Mouse (Mus musculus) kidney, embryonic 15.5 days (tissue): ENCODE results near the gene Slc17a6. TPM values are rescaled to one million over a fixed set of nuclear protein-coding genes. Genes with fewer than 3 reads are reported as not detected.

ENCODE experiments used
- ATAC-seq: fragments of 200-750 bp; cut with Nextera tagmentation; replicated peaks from 2 replicates; pipeline ENCODE4 v1.8.0; 2017; ENCODE audit warnings: moderate TSS enrichment; ENCODE audit not compliant: low FRiP score
- H3K27ac ChIP-seq: fragments of 300-500 bp; sonication (generic); 2 replicates; pipeline ENCODE4 v1.5.1; 2015; ENCODE audit warnings: mild to moderate bottlenecking, inconsistent platforms
- H3K27me3 ChIP-seq: fragments of 300-500 bp; sonication (generic); 2 replicates; pipeline ENCODE4 v1.6.1; 2015; ENCODE audit warnings: inconsistent platforms
- H3K36me3 ChIP-seq: fragments of 300-500 bp; sonication (generic); 2 replicates; pipeline ENCODE4 v1.6.1; 2015; ENCODE audit warnings: inconsistent platforms
- H3K4me1 ChIP-seq: fragments of 300-500 bp; sonication (generic); 2 replicates; pipeline ENCODE4 v1.6.1; 2015; ENCODE audit warnings: inconsistent platforms
- H3K4me2 ChIP-seq: fragments of 300-500 bp; sonication (generic); 2 replicates; pipeline ENCODE4 v1.6.1; 2015; ENCODE audit warnings: moderate library complexity, mild to moderate bottlenecking, inconsistent platforms
- H3K4me3 ChIP-seq: fragments of 300-500 bp; sonication (generic); replicated peaks from 2 replicates; pipeline ENCODE4 v1.5.1; 2015; ENCODE audit warnings: mild to moderate bottlenecking, inconsistent platforms
- H3K9ac ChIP-seq: fragments of 300-500 bp; sonication (generic); 2 replicates; pipeline ENCODE4 v1.6.1; 2015; ENCODE audit warnings: mild to moderate bottlenecking, inconsistent platforms
- H3K9me3 ChIP-seq: fragments of 300-500 bp; sonication (generic); replicated peaks from 2 replicates; pipeline ENCODE4 v1.6.1; 2016; ENCODE audit warnings: inconsistent platforms
- WGBS: fragments of 180-500 bp; shearing (Covaris S2); methylation state at CpG from one replicate; pipeline ENCODE4 v1.1.7; 2015; ENCODE audit warnings: mixed read lengths; 5-methylcytosine and 5-hydroxymethylcytosine counted together
- polyA plus RNA-seq: library from polyadenylated mRNA; unstranded; fragments of >200 nt; fragmentation: Nextera tagmentation; extraction: Ambion mirVana; gene quantifications from 2 replicates; pipeline ENCODE4 v1.2.1, GENCODE M21; 2015

The Slc17a6 gene
- polyA plus RNA-seq, 1 experiment from 2014 or later = not detected

DNA sequence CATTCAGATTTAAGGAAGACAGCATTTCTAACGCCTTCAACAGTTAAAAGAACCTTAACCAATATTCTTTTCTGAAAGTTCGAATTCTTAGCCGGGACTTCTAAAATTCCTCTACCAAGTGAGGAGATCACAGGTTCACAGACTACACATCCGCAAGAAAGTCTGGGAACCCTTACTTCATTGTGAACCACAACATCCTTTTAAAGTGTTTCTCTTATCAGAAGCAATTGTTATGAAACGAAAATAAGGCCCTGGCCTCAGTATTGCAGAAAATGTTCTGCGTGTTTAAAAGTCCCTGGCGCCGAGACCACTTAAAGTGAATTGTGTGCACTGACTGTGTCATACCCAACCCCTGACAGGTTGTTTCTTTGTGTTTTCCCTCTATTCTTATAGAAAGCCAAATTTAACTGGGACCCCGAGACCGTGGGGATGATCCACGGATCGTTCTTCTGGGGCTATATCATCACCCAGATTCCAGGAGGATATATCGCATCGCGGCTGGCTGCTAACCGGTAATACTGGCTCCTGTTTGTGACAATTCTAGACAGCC, 4.7 kb downstream of the Slc17a6 start:
- H3K27ac ChIP-seq = no peak overlapping the region
- H3K4me1 ChIP-seq = peaks cover 10% of the 10 kb centered on the region; the same call in 1 of the 2 replicates
- 2% methylated on average over 16 of the region's 16 CpGs for WGBS
- no peaks in the 10 kb centered on the region for H3K36me3 ChIP-seq
- no peak overlapping the region for H3K4me2 ChIP-seq
- H3K9me3 ChIP-seq = no peaks in the 10 kb centered on the region
- ATAC-seq = no peak
- no peak overlapping the region for H3K9ac ChIP-seq
- peaks cover 88% of the 10 kb centered on the region for H3K27me3 ChIP-seq
- H3K4me3 ChIP-seq = no peak overlapping the region

DNA sequence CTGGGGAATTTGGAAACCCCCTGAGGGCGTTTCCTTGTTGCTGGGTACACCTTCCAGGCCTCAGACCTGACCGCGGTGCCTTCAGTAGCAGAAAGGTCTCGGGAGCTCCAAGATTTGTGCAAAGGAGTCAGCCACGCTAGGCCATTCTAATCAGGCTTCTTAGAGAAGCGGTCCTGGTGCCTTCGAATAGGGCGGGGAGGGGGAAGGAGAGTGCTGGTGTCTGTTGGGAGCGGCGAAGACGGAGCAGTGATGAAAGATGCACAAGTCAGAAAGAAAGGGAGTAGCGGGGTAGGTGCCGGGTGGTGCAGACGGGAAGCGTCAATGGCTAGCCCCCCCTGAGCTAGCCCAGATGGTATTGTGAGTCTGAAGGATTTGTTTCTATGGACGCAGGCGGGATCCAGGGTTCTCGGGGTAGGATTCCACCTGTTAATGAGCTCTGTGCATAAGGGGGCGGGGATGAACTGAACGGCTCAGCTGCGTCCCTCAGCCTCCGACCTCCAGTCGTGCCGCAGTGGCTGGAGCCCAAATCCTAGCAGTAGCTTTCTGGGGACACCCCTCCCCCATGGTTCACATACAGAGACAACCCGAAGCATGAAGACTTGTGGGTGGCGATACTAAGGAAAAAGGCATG, 5.3 kb downstream of the Slc17a6 start:
- no peak for ATAC-seq
- no peak overlapping the region for H3K9ac ChIP-seq
- no peak overlapping the region for H3K27ac ChIP-seq
- H3K36me3 ChIP-seq = no peaks in the 10 kb centered on the region
- no peak overlapping the region for H3K4me2 ChIP-seq
- H3K4me3 ChIP-seq = no peak overlapping the region
- H3K9me3 ChIP-seq = no peaks in the 10 kb centered on the region
- H3K27me3 ChIP-seq = peaks cover 82% of the 10 kb centered on the region
- peaks cover 7% of the 10 kb centered on the region; the same call in 1 of the 2 replicates for H3K4me1 ChIP-seq
- WGBS = 1% methylated on average over 26 of the region's 26 CpGs

DNA sequence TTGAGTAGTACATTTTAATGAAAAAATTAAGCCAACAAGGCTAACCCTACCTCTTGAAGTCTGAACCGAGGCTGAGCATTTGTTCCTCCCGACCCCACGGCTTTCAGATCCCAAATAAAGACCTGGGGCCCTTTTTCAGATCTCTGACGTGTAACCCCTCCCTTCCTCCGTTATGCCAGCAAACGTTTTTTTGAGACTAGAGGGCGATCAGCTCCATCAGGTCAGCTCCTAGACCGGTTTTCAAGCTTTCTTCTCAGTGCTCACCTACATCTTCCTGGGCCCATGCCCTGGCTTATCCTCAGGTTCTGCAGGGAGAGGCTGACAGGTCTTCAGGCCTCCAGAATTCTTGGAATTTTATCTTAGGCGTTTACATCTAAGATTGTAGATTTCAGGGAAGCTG, 5.9 kb downstream of the Slc17a6 start:
- H3K4me3 ChIP-seq = no peak overlapping the region
- no peak overlapping the region for H3K27ac ChIP-seq
- H3K4me1 ChIP-seq = peaks cover 7% of the 10 kb centered on the region; the same call in 1 of the 2 replicates
- H3K36me3 ChIP-seq = no peaks in the 10 kb centered on the region
- H3K9ac ChIP-seq = no peak overlapping the region
- no peak for ATAC-seq
- peaks cover 82% of the 10 kb centered on the region for H3K27me3 ChIP-seq
- no peaks in the 10 kb centered on the region for H3K9me3 ChIP-seq
- under 1% methylated on average over 9 of the region's 9 CpGs for WGBS
- no peak overlapping the region for H3K4me2 ChIP-seq

DNA sequence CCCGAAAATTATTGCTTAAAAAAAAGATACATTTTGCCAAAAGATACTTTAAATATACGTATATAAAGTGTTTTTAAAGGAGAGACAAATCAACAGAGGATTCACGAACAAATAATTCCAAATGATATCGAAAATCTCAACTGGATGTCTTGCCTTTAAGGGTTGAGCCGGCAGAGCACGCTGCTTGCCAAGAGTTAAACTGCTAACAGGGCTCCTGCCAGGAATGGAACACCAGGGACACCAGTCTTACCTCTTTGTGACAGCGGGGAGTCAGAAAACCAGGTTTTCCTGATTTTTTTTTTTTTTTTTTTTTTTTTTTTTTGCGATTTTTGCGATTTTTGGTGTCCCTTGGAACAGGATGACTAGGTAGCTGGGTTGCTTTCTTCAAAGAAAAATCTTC, 6.5 kb downstream of the Slc17a6 start:
- no peak for ATAC-seq
- Histone ChIP-seq H3K4me2 (no peak overlapping the region), H3K9me3 (no peaks in the 10 kb centered on the region), H3K4me3 (no peak overlapping the region), H3K27ac (no peak overlapping the region), H3K9ac (no peak overlapping the region), H3K36me3 (no peaks in the 10 kb centered on the region), H3K27me3 (peaks cover 85% of the 10 kb centered on the region), H3K4me1 (peaks cover 7% of the 10 kb centered on the region; the same call in 1 of the 2 replicates)
- 4% methylated on average over 9 of the region's 9 CpGs for WGBS

DNA sequence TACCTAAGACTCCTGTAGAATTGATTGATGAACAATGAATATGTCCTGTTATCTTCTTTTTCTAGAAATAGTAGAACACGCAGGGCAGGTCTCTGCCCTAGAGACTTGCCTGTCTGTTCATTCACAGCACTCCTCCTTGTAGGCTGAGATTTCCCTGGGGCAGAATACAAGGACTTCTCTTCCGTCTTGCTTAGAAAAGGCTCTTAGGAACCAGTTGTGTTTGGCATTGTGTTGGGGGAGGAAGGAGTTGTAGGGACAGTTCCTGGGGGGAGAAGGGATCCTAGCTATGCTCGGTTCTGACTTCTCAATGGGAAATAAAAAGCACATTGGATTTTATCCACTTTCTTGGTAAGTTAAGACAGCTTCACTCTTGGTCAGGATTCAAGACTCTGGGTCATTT, 7.4 kb downstream of the Slc17a6 start:
- Histone ChIP-seq H3K9me3 (no peaks in the 10 kb centered on the region), H3K27ac (no peak overlapping the region), H3K4me3 (no peak overlapping the region), H3K36me3 (no peaks in the 10 kb centered on the region), H3K27me3 (peaks cover 79% of the 10 kb centered on the region), H3K4me1 (peaks cover 7% of the 10 kb centered on the region; the same call in 1 of the 2 replicates), H3K9ac (no peak overlapping the region), H3K4me2 (no peak overlapping the region)
- 3% methylated on average over 3 of the region's 3 CpGs for WGBS
- no peak for ATAC-seq

DNA sequence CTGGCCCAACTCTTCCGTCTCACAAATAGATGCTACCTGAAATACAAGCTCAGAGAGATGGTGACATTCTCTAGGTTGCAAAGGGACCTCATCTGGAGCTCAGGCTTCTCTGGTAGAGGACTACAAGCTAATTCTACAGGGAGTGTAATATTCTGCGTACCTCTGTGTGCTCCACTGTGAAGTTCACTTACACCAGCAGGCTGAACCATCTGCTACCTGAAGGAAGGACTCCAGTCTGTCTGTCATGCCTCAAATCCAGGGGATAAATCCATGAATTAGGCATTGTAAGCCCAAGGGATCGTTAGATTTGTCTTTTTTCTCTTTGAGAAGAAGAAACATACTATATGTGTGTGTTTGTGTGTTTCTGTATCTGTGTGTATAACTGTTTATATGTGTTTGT, 9.4 kb downstream of the Slc17a6 start:
- H3K9ac ChIP-seq = no peak overlapping the region
- H3K4me2 ChIP-seq = no peak overlapping the region
- peaks cover 73% of the 10 kb centered on the region for H3K27me3 ChIP-seq
- H3K27ac ChIP-seq = no peak overlapping the region
- H3K4me1 ChIP-seq = peaks cover 7% of the 10 kb centered on the region; the same call in 1 of the 2 replicates
- no peaks in the 10 kb centered on the region for H3K9me3 ChIP-seq
- 69% methylated on average over 3 of the region's 3 CpGs for WGBS
- no peaks in the 10 kb centered on the region for H3K36me3 ChIP-seq
- H3K4me3 ChIP-seq = no peak overlapping the region
- ATAC-seq = no peak

DNA sequence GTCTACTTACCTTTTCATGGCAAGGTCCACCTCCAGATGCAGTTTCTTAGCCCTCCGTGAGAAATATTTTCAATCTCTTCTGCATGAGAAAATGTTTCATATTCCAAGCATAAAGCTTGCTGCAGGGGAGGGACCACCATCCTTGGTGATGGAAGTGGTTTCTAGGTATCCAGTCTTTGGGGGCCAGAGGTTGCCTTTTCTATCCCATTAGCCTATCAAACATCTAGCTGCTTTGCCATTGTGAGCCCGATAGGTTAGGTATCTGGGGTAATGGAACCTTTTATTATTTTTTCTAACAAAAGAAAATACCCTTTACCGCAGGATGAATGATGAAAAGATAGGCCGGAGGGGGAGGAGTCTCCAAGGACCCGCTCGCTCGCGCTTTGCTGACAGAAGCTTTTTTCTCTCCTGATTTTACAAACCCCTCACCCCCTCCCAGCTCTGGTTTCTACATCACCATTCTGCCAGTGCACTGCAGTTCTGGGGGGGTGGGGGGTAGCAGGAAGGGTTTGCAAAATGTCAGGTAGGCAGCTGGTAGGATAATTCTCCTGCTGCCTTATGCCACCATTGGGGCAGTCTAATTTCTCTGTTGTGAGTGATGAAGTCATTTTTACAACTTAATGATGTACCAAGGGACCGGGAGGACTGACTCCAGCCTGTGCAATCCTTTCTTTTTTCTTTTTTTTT, 10.9 kb downstream of the Slc17a6 start:
- H3K4me2 ChIP-seq = no peak overlapping the region

DNA sequence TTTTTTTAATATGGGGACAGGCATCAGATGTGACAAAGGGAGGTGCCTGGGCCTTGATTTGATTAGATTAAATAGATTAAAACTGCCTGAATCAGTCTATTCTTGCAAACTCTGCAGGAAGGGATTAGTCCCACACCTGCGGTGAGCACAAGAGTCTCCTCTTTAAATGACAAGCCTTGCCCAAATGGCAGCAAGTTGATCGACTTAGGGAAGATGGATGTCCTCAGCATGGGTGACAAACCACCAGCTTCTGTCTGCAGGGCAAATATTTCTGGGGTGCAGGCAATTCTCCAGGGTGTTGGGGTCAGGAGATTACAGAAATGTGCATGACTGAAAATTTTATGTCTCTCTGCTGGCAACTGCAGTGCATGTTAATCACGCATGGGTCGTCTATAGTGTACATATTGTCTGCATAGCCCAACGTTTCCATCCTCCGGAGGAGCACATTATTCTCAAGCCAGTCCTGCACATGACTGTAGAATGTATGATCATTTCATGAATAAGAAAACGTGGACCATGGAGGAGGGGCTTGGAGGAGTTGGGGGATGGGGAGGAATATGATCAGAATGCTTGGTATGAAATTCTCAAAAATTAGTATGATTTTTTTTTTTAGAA, 11.5 kb downstream of the Slc17a6 start:
- H3K4me1 ChIP-seq = no peaks in the 10 kb centered on the region
- H3K27ac ChIP-seq = no peak overlapping the region
- H3K9me3 ChIP-seq = no peaks in the 10 kb centered on the region
- H3K4me2 ChIP-seq = no peak overlapping the region
- no peaks in the 10 kb centered on the region for H3K36me3 ChIP-seq
- 17% methylated on average over 7 of the region's 7 CpGs for WGBS
- peaks cover 54% of the 10 kb centered on the region for H3K27me3 ChIP-seq
- ATAC-seq = no peak
- H3K9ac ChIP-seq = no peak overlapping the region
- no peak overlapping the region for H3K4me3 ChIP-seq

More for the DNA sequence above, 10.9 kb downstream of the Slc17a6 start:
- Histone ChIP-seq H3K4me1 (no peaks in the 10 kb centered on the region), H3K27me3 (peaks cover 58% of the 10 kb centered on the region), H3K4me3 (no peak overlapping the region), H3K27ac (no peak overlapping the region), H3K9me3 (no peaks in the 10 kb centered on the region), H3K9ac (no peak overlapping the region), H3K36me3 (no peaks in the 10 kb centered on the region)
- 7% methylated on average over 9 of the region's 9 CpGs for WGBS
- no peak for ATAC-seq

DNA sequence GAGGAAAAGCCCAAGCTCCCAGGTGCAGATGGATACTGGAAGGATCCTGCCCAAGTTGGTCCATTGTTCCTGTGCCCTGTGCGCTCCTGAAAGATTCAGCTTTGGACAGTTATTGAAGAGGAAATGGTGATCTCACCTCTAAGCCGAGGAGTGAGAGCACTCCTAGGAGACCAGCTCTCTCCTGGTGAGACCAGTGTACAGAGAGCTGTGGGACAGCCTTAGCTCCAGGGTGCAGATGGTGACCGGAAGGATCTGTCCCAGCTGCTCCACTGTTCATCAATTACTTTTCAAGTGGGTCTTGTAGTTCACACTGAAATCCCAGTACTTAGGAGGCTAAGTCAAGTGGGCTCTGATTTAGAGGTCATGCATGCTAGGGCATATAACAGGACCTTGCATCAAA, 35.3 kb downstream of the Slc17a6 start:
- 80% methylated on average over 3 of the region's 3 CpGs for WGBS
- Histone ChIP-seq H3K9me3 (no peaks in the 10 kb centered on the region), H3K4me2 (no peak overlapping the region), H3K4me1 (no peaks in the 10 kb centered on the region), H3K4me3 (no peak overlapping the region), H3K36me3 (no peaks in the 10 kb centered on the region), H3K27me3 (no peaks in the 10 kb centered on the region), H3K9ac (no peak overlapping the region), H3K27ac (no peak overlapping the region)
- ATAC-seq = no peak

DNA sequence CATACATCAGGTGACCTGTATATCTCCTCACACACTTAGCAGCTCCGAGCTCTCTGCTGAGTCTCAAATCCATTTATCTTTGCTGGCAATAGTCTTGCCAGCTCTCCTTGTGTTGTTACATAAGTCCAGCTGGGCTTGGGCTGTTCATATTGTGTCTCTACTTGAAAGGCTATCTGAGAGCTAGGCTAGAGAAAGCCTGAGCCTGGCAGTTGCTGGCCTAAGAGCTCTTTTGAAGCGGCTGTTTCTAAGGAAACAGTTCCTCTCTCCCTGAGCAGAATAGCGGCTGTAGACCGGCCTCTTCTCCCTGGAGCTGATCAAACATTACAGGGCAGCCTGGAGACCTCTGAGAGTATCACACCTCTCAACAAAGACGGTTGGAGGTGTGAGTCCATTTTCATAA, 40.6 kb downstream of the Slc17a6 start:
- H3K9ac ChIP-seq = no peak overlapping the region
- H3K27me3 ChIP-seq = no peaks in the 10 kb centered on the region
- no peaks in the 10 kb centered on the region for H3K9me3 ChIP-seq
- ATAC-seq = no peak
- H3K4me2 ChIP-seq = no peak overlapping the region
- no peak overlapping the region for H3K27ac ChIP-seq
- no peak overlapping the region for H3K4me3 ChIP-seq
- H3K4me1 ChIP-seq = no peaks in the 10 kb centered on the region
- 33% methylated on average over 5 of the region's 5 CpGs for WGBS
- H3K36me3 ChIP-seq = no peaks in the 10 kb centered on the region

DNA sequence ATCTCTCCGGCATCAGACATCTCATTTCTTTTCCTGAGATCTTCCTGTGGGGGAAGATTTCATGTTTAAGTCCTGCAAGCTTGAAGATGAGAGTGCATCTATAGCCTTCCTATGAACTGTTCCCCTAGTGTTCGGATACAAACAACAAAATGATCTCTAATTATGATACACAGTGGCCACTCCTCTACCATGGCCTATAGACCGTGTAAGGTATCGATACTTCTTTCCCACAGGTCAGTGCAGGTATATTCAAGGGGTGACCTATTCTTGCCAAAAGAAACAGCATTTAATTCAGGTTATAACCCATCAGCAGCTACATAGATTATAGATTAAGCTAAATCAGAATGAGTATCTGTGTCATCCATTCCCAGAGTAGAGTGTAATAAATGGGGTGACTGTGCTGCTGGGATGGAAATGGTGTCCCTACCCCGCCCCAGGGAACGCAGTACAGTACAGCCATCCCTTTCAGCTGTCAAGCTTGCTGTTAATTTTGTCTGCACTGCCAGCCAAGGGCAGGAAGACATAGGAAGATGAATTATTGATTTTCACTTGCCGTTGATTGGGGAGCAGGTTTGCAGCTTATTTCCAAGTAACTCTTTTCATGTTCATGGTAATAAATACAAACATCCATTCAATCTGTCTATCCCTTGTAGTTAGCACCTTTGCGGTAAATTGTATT, 71.9 kb downstream of the Slc17a6 start:
- WGBS = 83% methylated on average over 8 of the region's 8 CpGs
- Histone ChIP-seq H3K9me3 (no peaks in the 10 kb centered on the region), H3K4me3 (no peak overlapping the region), H3K27me3 (no peaks in the 10 kb centered on the region), H3K4me2 (no peak overlapping the region), H3K27ac (no peak overlapping the region), H3K36me3 (no peaks in the 10 kb centered on the region), H3K4me1 (no peaks in the 10 kb centered on the region), H3K9ac (no peak overlapping the region)
- no peak for ATAC-seq

DNA sequence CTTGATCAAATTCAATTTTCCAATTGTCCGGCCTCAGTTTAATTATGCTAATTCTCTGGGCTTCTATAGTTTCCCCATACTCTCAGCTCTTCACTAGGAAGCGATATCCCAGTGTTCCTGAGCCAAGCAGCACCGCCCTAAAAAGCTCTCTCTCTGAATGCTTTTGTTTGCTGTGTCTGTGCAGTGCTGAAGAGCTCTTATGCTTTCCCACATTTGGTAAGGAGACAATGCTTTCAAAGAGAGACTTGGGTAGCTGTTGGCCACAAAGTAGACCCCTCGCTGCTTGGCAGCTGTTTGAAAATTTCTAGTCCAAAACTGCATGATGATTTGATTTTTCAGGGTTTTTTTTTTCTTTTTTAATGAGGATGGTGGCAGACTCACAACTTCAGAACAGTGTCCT, 72.6 kb downstream of the Slc17a6 start:
- no peaks in the 10 kb centered on the region for H3K27me3 ChIP-seq
- no peaks in the 10 kb centered on the region for H3K9me3 ChIP-seq
- no peak overlapping the region for H3K9ac ChIP-seq
- H3K27ac ChIP-seq = no peak overlapping the region
- H3K4me2 ChIP-seq = no peak overlapping the region
- no peak for ATAC-seq
- WGBS = 92% methylated on average over 4 of the region's 4 CpGs
- no peaks in the 10 kb centered on the region for H3K36me3 ChIP-seq
- H3K4me1 ChIP-seq = no peaks in the 10 kb centered on the region
- no peak overlapping the region for H3K4me3 ChIP-seq
